Mouse (Mus musculus) T-helper 1 cell (primary cell): Measurements from ENCODE around the gene Ythdf2.

Experiments used
- in situ Hi-C: fragments of 300-600 bp; cut with MboI, MseI; formaldehyde crosslinking; loops from one replicate; pipeline ENCODE4 v1.15.1; 2025; ENCODE audit warnings: high pct_unique_total_duplicates

Ythdf2 gene

DNA sequence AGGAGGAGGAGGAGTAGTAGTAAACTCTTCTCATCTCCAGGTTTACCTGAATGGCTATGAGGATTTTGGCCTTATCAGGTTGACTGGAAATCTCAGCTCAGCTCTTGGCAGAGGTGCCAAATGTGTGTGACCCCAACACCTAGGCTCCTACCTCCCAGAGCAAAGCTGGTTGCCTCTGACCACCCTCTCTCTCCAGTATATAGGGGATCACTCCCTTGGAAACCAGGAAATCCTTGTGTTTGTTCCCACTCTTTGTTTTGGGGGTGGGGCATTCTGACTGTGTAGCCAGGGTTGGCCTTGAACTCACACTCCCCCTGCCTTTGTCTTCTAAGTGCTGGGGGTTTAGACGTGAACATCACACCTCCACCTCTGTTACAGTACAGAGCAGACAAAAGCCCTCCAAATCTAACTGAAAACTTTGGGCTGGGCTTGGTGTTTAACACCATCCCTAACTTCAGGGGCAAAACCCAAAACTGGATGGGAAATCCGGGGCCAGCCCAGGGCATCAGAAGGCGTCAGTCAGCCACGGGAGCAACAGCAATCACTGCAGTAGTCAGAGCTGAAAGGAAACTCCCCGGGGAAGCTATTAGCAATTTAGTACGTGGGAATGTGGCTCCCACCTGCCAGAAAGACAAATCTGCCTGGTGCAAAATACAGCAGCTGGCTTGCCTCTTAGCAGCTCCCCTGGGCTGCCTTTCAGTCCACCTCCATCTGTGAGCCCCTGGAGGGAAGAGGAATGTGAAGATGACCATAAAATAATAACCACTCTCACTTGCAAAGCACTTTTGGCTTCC, 57.0 kb downstream of the Ythdf2 start:
- in situ Hi-C loops: loop anchor here (25.0 kb wide), 1 partner anchor 1768 kb away; no protein-coding TSS in a partner anchor

DNA sequence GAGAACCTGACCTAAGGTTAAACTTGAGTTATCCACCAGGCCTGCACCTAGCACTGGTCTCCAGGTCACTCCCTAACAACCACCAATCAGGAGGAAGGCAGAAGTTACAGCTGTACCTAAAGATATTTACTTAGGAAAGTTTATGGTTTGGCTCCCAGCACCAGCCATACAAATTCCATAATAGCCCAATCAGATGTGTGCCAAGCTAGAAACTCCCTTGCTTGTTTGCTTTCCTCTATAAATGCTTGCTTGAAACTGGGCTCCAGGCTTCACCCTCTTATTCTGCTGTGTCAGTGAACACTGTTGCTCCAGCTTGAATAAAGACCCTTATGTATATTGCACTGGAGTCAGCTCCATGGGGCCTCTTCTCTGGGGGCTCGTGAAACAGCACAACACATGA, 60.4 kb downstream of the Ythdf2 start:
- in situ Hi-C loops: loop anchor here (25.0 kb wide), 1 partner anchor 1764 kb away; no protein-coding TSS in a partner anchor

DNA sequence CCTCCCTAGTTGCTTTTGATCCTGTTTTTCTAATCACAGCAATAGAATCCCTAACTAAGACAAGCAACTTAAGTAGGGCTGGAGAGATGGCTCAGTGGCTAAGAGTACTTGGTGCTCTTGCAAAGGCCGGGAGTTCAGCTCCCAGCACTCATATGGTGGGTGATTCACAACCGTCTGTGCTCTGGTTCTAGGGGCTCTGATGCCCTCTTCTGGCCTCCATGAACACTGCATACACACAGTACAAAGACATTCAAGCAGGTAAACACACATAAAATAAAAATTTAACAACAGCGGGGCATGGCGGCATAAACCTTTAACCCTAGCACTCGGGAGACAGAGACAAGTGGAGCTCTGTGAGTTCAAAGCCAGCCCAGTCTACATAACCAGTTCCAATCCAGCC, 65.9 kb downstream of the Ythdf2 start:
- in situ Hi-C loops: no loop called here

DNA sequence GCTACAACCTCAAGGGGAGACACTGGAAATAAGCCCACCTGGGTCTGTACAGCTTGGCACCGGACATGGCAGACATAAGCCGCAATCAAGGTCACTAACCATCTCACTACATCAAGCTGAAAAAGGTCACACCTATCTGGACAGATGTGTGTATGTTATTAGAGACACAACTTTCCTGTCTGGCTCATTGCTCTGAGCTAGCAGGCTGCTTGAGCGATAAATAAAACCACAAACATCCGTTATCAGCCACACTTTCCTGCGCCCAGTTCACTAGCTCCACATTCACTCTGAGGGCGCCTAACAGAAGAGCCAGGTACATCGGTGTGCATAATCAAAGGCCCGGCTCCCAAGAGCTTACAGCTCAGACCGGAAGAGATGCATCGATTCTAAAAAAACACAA, 67.0 kb downstream of the Ythdf2 start:
- in situ Hi-C loops: no loop called here

- in situ Hi-C loops: no loop called here
These were observed 67.8 kb downstream of the Ythdf2 start, which contains the start of gene Oprd1 for GRCm38 (mm10) chr4:132144080-132144841. TSS of gene Oprd1 (minus strand) at chr4:132144486.

- in situ Hi-C loops: no loop called here
These were observed 73.5 kb downstream of the Ythdf2 start for GRCm38 (mm10) chr4:132138640-132139039.

DNA sequence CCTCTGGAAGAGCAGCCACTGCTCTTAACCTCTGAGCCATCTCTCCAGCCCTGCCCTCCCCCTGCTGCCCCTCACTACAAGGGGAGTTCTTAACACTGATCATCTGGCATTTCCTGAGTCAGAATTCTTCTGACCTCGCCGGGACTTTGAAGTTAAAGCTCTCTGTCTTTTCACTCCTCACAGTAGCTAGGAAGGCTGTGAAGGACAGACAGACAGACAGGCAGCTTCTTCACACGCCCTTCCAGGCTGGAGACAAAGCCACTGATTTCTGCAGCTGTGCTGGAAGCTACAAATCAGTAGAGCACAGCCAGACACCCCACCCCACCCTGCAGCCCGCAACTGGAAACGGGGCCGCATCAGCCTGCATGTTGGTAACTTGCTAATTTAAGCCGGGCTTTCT, 75.1 kb downstream of the Ythdf2 start:
- in situ Hi-C loops: no loop called here
